Mouse (Mus musculus) small intestine, adult 2 months (tissue): ENCODE data around the gene Clptm1. TPM values are rescaled to one million over a fixed set of nuclear protein-coding genes. Genes with fewer than 3 reads are reported as not detected.

Source experiments
- H3K27ac ChIP-seq: fragments of 200-500 bp; 2 replicates; pipeline ENCODE4 v1.5.1; 2012; ENCODE audit warnings: low read depth, low read length, control low read depth, inconsistent platforms; ENCODE audit not compliant: insufficient read depth
- H3K27me3 ChIP-seq: fragments of 200-500 bp; 2 replicates; pipeline ENCODE4 v1.6.1; 2012; ENCODE audit warnings: mild to moderate bottlenecking, moderate library complexity, low read length, inconsistent platforms; ENCODE audit not compliant: control insufficient read depth, insufficient read depth
- H3K36me3 ChIP-seq: fragments of 200-500 bp; 2 replicates; pipeline ENCODE4 v1.6.1; 2012; ENCODE audit warnings: mild to moderate bottlenecking, low read length, control low read depth, inconsistent platforms; ENCODE audit not compliant: control insufficient read depth, insufficient read depth
- H3K4me1 ChIP-seq: fragments of 200-500 bp; 2 replicates; pipeline ENCODE4 v1.6.1; 2012; ENCODE audit warnings: low read length, inconsistent platforms, mixed read lengths; ENCODE audit not compliant: control insufficient read depth, insufficient read depth, insufficient read length
- H3K4me3 ChIP-seq: fragments of 200-500 bp; 2 replicates; pipeline ENCODE4 v1.5.1; 2012; ENCODE audit warnings: low read depth, mild to moderate bottlenecking, control low read depth, inconsistent platforms, low read length, moderate library complexity
- CTCF ChIP-seq: fragments of 200-500 bp; IDR thresholded peaks from 2 replicates; pipeline ENCODE4 v1.5.1; 2012; ENCODE audit warnings: low read depth, mild to moderate bottlenecking, control low read depth, inconsistent platforms, low read length, moderate library complexity, mixed read lengths; ENCODE audit not compliant: insufficient replicate concordance, insufficient read length; ENCODE audit errors: extremely low read depth
- POLR2A ChIP-seq: fragments of 200-500 bp; IDR thresholded peaks from 2 replicates; pipeline ENCODE4 v1.6.1; 2012; ENCODE audit warnings: low read depth, mild to moderate bottlenecking, control low read depth, inconsistent platforms, low read length, moderate library complexity
- WGBS: fragments of 180-500 bp; shearing (Covaris S2); methylation state at CpG from one replicate; pipeline ENCODE4 v1.1.7; 2018; 5-methylcytosine and 5-hydroxymethylcytosine counted together
- polyA plus RNA-seq: library from polyadenylated mRNA; depleted of rRNA; stranded (reverse); fragments of >200 nt; gene quantifications from 2 replicates; pipeline ENCODE4 v1.2.3, GENCODE M21; 2012

The Clptm1 gene
- polyA plus RNA-seq, 1 experiment = 141 TPM

GRCm38 (mm10) chr7:19633197-19633596 is 31.6 kb downstream of the Clptm1 start:
- TF ChIP-seq POLR2A (no peak), CTCF (no peak)
- WGBS = 94% methylated on average over 17 of the region's 17 CpGs
- peaks cover 49% of the 10 kb centered on the region for H3K36me3 ChIP-seq
- peaks cover 25% of the 10 kb centered on the region for H3K4me1 ChIP-seq
- H3K27me3 ChIP-seq = no peaks in the 10 kb centered on the region
- H3K4me3 ChIP-seq = no peak overlapping the region
- H3K27ac ChIP-seq = no peak overlapping the region

GRCm38 (mm10) chr7:19632720-19633119 is 32.1 kb downstream of the Clptm1 start:
- peaks cover 27% of the 10 kb centered on the region for H3K4me1 ChIP-seq
- H3K4me3 ChIP-seq = no peak overlapping the region
- TF ChIP-seq POLR2A (no peak), CTCF (no peak)
- no peaks in the 10 kb centered on the region for H3K27me3 ChIP-seq
- H3K27ac ChIP-seq = no peak overlapping the region
- peaks cover 45% of the 10 kb centered on the region for H3K36me3 ChIP-seq

GRCm38 (mm10) chr7:19632275-19632674 is 32.6 kb downstream of the Clptm1 start:
- Histone ChIP-seq H3K27me3 (no peaks in the 10 kb centered on the region), H3K36me3 (peaks cover 40% of the 10 kb centered on the region), H3K27ac (no peak overlapping the region), H3K4me3 (no peak overlapping the region), H3K4me1 (peaks cover 29% of the 10 kb centered on the region)
- TF ChIP-seq POLR2A (no peak), CTCF (no peak)

GRCm38 (mm10) chr7:19629361-19629734 is 35.5 kb downstream of the Clptm1 start, which contains the start of gene Relb:
Gene Relb (minus strand): TSS chr7:19629438.
- 1% methylated on average over 41 of the region's 41 CpGs for WGBS
- peaks cover 19% of the 10 kb centered on the region for H3K36me3 ChIP-seq
- H3K4me1 ChIP-seq = peaks cover 13% of the 10 kb centered on the region
- TF ChIP-seq CTCF (no peak), POLR2A (no peak)
- H3K27ac ChIP-seq = peak within 1 kb of the TSS; percentile 93
- H3K4me3 ChIP-seq = peak within 1 kb of the TSS; percentile 90
- no peaks in the 10 kb centered on the region for H3K27me3 ChIP-seq

GRCm38 (mm10) chr7:19628536-19629360 is 36.1 kb downstream of the Clptm1 start:
- H3K36me3 ChIP-seq = peaks cover 14% of the 10 kb centered on the region
- no peaks in the 10 kb centered on the region for H3K27me3 ChIP-seq
- under 1% methylated on average over 57 of the region's 57 CpGs for WGBS
- peak overlapping the region; percentile 90 for H3K4me3 ChIP-seq
- peaks cover 17% of the 10 kb centered on the region for H3K4me1 ChIP-seq
- H3K27ac ChIP-seq = peak overlapping the region; percentile 93
- TF ChIP-seq POLR2A = no peak; the same call in 1 of the 2 replicates
- no peak for TF ChIP-seq CTCF

- Histone ChIP-seq H3K27ac (peak overlapping the region; percentile 86), H3K36me3 (peaks cover 8% of the 10 kb centered on the region), H3K4me1 (peaks cover 20% of the 10 kb centered on the region), H3K4me3 (peak overlapping the region; percentile 90), H3K27me3 (no peaks in the 10 kb centered on the region)
- 6% methylated on average over 17 of the region's 17 CpGs for WGBS
- TF ChIP-seq POLR2A (peak; percentile 53), CTCF (no peak)
These were observed 36.7 kb downstream of the Clptm1 start for GRCm38 (mm10) chr7:19628192-19628535.

- Histone ChIP-seq H3K4me3 (peak overlapping the region; percentile 90), H3K27me3 (no peaks in the 10 kb centered on the region), H3K4me1 (peaks cover 24% of the 10 kb centered on the region), H3K36me3 (peaks cover 4% of the 10 kb centered on the region; the same call in 1 of the 2 replicates), H3K27ac (peak overlapping the region; percentile 86)
- 43% methylated on average over 3 of the region's 3 CpGs for WGBS
- TF ChIP-seq POLR2A (no peak), CTCF (no peak)
These were observed 37.1 kb downstream of the Clptm1 start for GRCm38 (mm10) chr7:19627721-19628120.
